Mouse (Mus musculus) limb, embryonic 11.5 days (tissue): Measurements from ENCODE around the gene Fscn2. TPM values are rescaled to one million over a fixed set of nuclear protein-coding genes. Genes with fewer than 3 reads are reported as not detected.

Experiments
- ATAC-seq: fragments of 200-750 bp; cut with Nextera tagmentation; 2 replicates; pipeline ENCODE4 v1.8.0; 2017; ENCODE audit warnings: low read depth; ENCODE audit not compliant: insufficient number of reproducible peaks, low FRiP score, low TSS enrichment
- DNase-seq: peaks from one replicate; pipeline ENCODE4 v3.0.0-alpha.2; 2015; ENCODE audit warnings: low spot score
- H3K27ac ChIP-seq: fragments of 300-500 bp; sonication (generic); replicated peaks from 2 replicates; pipeline ENCODE4 v1.5.1; 2014; ENCODE audit warnings: low read depth, mild to moderate bottlenecking, low read length
- H3K27me3 ChIP-seq: fragments of 300-500 bp; sonication (generic); 2 replicates; pipeline ENCODE4 v1.6.1; 2014; ENCODE audit warnings: mild to moderate bottlenecking, low read length, mixed read lengths; ENCODE audit not compliant: control insufficient read depth, insufficient read depth
- H3K36me3 ChIP-seq: fragments of 300-500 bp; sonication (generic); 2 replicates; pipeline ENCODE4 v1.6.1; 2014; ENCODE audit warnings: mild to moderate bottlenecking, low read length, moderate library complexity, mixed read lengths; ENCODE audit not compliant: control insufficient read depth, insufficient read depth
- H3K4me1 ChIP-seq: fragments of 300-500 bp; sonication (generic); 2 replicates; pipeline ENCODE4 v1.6.1; 2014; ENCODE audit warnings: low read length, mixed read lengths; ENCODE audit not compliant: control insufficient read depth, insufficient read depth
- H3K4me2 ChIP-seq: fragments of 300-500 bp; sonication (generic); 2 replicates; pipeline ENCODE4 v1.6.1; 2014; ENCODE audit warnings: low read depth, mild to moderate bottlenecking, moderate library complexity; ENCODE audit not compliant: severe bottlenecking
- H3K4me3 ChIP-seq: fragments of 300-500 bp; sonication (generic); 2 replicates; pipeline ENCODE4 v1.5.1; 2014; ENCODE audit warnings: low read depth, low read length
- H3K9ac ChIP-seq: fragments of 300-500 bp; sonication (generic); 2 replicates; pipeline ENCODE4 v1.6.1; 2014; ENCODE audit warnings: mild to moderate bottlenecking, low read length
- H3K9me3 ChIP-seq: fragments of 300-500 bp; sonication (generic); 2 replicates; pipeline ENCODE4 v1.6.1; 2016; ENCODE audit warnings: low read length; ENCODE audit not compliant: control insufficient read depth
- WGBS: fragments of 180-500 bp; shearing (Covaris S2); extraction: QIAGEN DNeasy Blood & Tissue Kit; methylation state at CpG from one replicate; pipeline ENCODE4 v1.1.7; 2014; 5-methylcytosine and 5-hydroxymethylcytosine counted together
- polyA plus RNA-seq: library from polyadenylated mRNA; unstranded; fragments of >200 nt; fragmentation: Nextera tagmentation; extraction: Ambion mirVana; gene quantifications from 2 replicates; pipeline ENCODE4 v1.2.1, GENCODE M21; 2014

Gene Fscn2
- polyA plus RNA-seq, 1 experiment from 2014 or later: 0.47 TPM

GRCm38 (mm10) chr11:120375324-120375723 is 14.0 kb downstream of the Fscn2 start:
- WGBS: 91% methylated on average over 10 of the region's 10 CpGs
- Histone ChIP-seq H3K27me3 (no peaks in the 10 kb centered on the region), H3K9ac (no peak overlapping the region), H3K9me3 (no peaks in the 10 kb centered on the region), H3K4me2 (no peak overlapping the region), H3K4me1 (peaks cover 14% of the 10 kb centered on the region), H3K4me3 (no peak overlapping the region), H3K36me3 (peaks cover 11% of the 10 kb centered on the region; the same call in 1 of the 2 replicates), H3K27ac (no peak overlapping the region)
- DNase-seq (no peak), ATAC-seq (no peak)

DNA sequence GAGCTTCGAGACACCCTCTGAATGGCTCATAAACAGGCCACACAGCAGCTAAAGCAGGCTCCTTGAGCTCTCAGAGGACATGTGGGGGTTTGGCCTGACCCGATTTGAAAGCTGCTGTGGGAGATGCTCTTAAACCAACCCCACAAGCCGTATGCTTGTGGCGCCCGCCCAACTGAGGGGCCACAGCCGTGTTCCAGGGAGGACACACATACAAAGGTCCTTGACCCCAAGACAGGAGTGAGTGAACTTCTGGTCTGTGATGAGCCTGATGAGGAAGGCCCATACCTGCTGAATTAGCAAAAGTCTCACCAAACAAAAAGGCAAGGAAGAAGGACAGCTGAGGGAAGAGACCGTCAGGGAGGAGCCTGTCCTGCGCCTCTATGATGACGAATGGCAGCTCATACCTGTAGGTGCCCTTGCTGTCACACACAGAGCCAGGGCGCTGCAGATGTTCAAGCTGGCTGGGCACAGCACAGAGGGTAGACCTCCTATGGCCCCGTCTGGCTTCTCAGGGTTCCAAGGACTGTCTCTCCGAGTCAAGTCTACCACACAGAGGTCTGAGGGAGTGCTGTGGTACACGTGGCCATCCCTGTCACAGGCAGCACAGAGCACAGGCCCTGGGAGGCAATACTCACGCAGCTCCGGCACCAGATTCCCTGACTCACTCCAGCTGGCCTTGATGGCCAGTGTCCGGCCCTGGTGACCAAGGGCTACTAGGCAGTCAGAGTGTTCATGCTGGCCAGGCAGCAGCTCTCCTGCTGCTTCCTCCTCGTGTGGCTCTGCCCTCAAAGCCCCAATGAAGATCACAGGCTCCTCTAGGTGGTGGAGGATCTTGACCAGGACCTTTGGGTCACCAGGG is 15.2 kb downstream of the Fscn2 start:
- 89% methylated on average over 17 of the region's 17 CpGs for WGBS
- H3K9ac ChIP-seq: no peak overlapping the region
- ATAC-seq (no peak), DNase-seq (no peak)
- no peak overlapping the region for H3K4me2 ChIP-seq
- no peak overlapping the region for H3K27ac ChIP-seq
- H3K4me3 ChIP-seq: no peak overlapping the region
- H3K27me3 ChIP-seq: no peaks in the 10 kb centered on the region
- H3K9me3 ChIP-seq: no peaks in the 10 kb centered on the region
- H3K4me1 ChIP-seq: peaks cover 14% of the 10 kb centered on the region
- H3K36me3 ChIP-seq: peaks cover 21% of the 10 kb centered on the region

- WGBS: 82% methylated on average over 10 of the region's 10 CpGs
- H3K36me3 ChIP-seq: peaks cover 29% of the 10 kb centered on the region
These were observed 16.0 kb downstream of the Fscn2 start for GRCm38 (mm10) chr11:120377337-120377736.

GRCm38 (mm10) chr11:120378031-120378610 is 16.8 kb downstream of the Fscn2 start:
- H3K4me2 ChIP-seq: peak overlapping the region; percentile 81
- H3K27me3 ChIP-seq: no peaks in the 10 kb centered on the region
- peaks cover 33% of the 10 kb centered on the region for H3K36me3 ChIP-seq
- no peaks in the 10 kb centered on the region for H3K9me3 ChIP-seq
- DNase-seq (peak; percentile 58), ATAC-seq (peak; percentile 21)
- peaks cover 14% of the 10 kb centered on the region for H3K4me1 ChIP-seq
- H3K27ac ChIP-seq: no peak overlapping the region
- H3K4me3 ChIP-seq: peak overlapping the region; percentile 66
- 5% methylated on average over 34 of the region's 40 CpGs for WGBS
- peak overlapping the region; percentile 67 for H3K9ac ChIP-seq

More at GRCm38 (mm10) chr11:120377337-120377736, 16.0 kb downstream of the Fscn2 start:
- peaks cover 14% of the 10 kb centered on the region for H3K4me1 ChIP-seq
- H3K9ac ChIP-seq: peak overlapping the region; percentile 67; the same call in 1 of the 2 replicates
- no peaks in the 10 kb centered on the region for H3K27me3 ChIP-seq
- no peak overlapping the region for H3K27ac ChIP-seq
- ATAC-seq: no peak
- peak overlapping the region; percentile 81 for H3K4me2 ChIP-seq
- H3K4me3 ChIP-seq: peak overlapping the region; percentile 66
- no peak for DNase-seq
- H3K9me3 ChIP-seq: no peaks in the 10 kb centered on the region

DNA sequence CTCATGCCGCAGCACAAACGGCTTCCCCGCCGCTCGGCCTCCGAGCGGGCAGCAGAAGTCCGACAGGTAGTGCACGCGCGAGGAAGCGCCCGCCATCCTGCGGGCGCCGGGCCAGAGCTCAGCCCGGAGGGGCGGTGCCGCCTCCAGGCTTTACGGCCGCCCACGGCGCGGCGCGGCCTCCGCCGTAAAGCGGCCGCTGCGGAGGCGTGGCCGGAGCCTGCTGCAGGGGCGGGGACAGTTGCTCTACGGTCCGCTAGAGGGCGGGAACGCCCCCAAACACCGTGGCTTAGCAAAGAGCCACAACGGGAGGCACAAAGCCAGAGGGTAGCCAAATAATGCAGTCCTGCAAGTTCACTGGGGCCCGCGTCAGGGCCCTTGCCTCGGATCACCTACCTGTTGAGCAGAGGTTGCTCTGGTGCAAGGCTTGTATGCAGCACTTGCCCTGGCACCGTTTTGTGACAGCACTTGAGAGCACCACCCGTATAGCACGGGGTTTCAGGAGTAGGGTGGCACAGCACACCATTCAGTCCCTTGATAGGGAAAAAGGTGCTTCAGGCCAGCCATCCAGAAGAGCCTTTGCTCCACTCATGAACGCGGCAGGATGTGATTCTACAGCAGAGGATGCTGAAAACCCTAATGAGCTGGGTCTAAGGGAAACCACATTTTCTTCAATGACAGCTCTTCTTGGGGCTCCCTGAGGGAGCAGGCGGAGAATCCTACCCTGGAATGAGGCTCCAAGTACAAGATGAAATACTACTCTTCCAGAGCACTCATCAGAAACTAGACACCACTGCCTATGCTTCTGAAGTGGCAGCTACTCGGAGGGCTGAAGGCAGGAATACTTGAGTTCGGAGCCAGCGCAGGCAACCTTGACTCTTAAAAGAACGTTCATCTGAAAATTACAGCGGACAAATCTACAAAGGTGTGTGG is 17.5 kb downstream of the Fscn2 start, which contains the start of gene Faap100:
Gene Faap100, minus strand, starts transcription at position 154 of the 930 bp plus-strand sequence.
- H3K4me3 ChIP-seq: peak within 1 kb of the TSS; percentile 66
- no peaks in the 10 kb centered on the region for H3K9me3 ChIP-seq
- DNase-seq: peak; percentile 90
- H3K4me2 ChIP-seq: peak within 1 kb of the TSS; percentile 81
- peak within 1 kb of the TSS; percentile 79 for H3K27ac ChIP-seq
- 10% methylated on average over 54 of the region's 54 CpGs for WGBS
- peaks cover 37% of the 10 kb centered on the region for H3K36me3 ChIP-seq
- peaks cover 14% of the 10 kb centered on the region for H3K4me1 ChIP-seq
- peak; percentile 87 for ATAC-seq
- peak within 1 kb of the TSS; percentile 67 for H3K9ac ChIP-seq
- H3K27me3 ChIP-seq: no peaks in the 10 kb centered on the region

DNA sequence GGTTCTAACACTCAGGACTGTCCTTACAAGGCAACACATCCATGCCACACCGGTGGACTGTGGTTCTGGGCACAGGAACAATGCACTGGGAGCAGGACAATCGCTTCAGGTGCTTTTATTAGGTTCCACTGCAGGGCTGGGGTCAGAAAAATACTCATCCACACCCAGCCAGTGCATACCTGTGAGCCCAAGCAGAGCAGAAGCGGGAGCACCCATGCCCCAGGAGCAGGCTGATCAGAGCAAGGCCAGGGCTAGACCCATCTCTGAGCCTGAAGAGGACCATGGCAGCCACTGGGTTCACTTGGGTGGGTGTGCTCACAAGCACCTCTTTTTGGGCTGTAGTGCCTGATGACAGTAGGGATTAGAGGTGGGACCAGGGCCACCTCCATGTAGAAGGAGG is 18.9 kb downstream of the Fscn2 start:
- Histone ChIP-seq H3K27me3 (no peaks in the 10 kb centered on the region), H3K4me1 (peaks cover 14% of the 10 kb centered on the region), H3K4me3 (no peak overlapping the region), H3K9me3 (no peaks in the 10 kb centered on the region), H3K9ac (no peak overlapping the region), H3K27ac (no peak overlapping the region), H3K4me2 (no peak overlapping the region), H3K36me3 (peaks cover 36% of the 10 kb centered on the region)
- DNase-seq (no peak), ATAC-seq (no peak)
- WGBS: 94% methylated on average over 3 of the region's 3 CpGs

DNA sequence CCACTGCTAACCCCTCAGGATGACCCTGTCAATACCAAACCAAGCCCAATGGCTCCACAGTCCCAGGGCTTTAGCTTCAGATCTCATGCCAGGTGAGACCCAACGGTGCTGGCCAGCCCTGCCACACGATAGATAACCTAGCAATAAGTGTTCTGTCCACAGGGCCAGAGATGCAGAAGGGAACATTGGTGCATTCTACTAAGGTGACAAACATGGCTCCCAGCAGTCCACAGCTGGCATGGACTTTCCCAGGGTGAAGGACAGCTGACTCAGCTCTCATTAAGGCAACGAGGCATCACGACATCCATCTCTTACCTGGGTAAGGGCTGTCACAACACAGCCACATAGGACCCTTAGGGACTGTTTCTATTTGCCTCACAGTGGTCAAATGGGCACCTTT is 19.8 kb downstream of the Fscn2 start:
- Histone ChIP-seq H3K4me3 (no peak overlapping the region), H3K36me3 (peaks cover 39% of the 10 kb centered on the region), H3K4me2 (no peak overlapping the region), H3K27ac (no peak overlapping the region), H3K9me3 (no peaks in the 10 kb centered on the region), H3K27me3 (no peaks in the 10 kb centered on the region), H3K9ac (no peak overlapping the region), H3K4me1 (peaks cover 14% of the 10 kb centered on the region)
- ATAC-seq: no peak
- no peak for DNase-seq
- 90% methylated on average over 4 of the region's 4 CpGs for WGBS

- 90% methylated on average over 9 of the region's 9 CpGs for WGBS
- peaks cover 8% of the 10 kb centered on the region for H3K4me1 ChIP-seq
- ATAC-seq (no peak), DNase-seq (no peak)
- no peak overlapping the region for H3K4me3 ChIP-seq
- H3K4me2 ChIP-seq: no peak overlapping the region
- H3K27me3 ChIP-seq: no peaks in the 10 kb centered on the region
- H3K27ac ChIP-seq: no peak overlapping the region
- peaks cover 43% of the 10 kb centered on the region for H3K36me3 ChIP-seq
- H3K9me3 ChIP-seq: no peaks in the 10 kb centered on the region
- no peak overlapping the region for H3K9ac ChIP-seq
These were observed 21.2 kb downstream of the Fscn2 start for GRCm38 (mm10) chr11:120382509-120382908.
